Mouse (Mus musculus) olfactory bulb, adult 2 months (tissue): ENCODE data around the gene Ccdc103. TPM values are rescaled to one million over a fixed set of nuclear protein-coding genes. Genes with fewer than 3 reads are reported as not detected.

Experiments used
- H3K27ac ChIP-seq: fragments of 200-500 bp; 2 replicates; pipeline ENCODE4 v1.5.1; 2012; ENCODE audit warnings: low read depth, low read length; ENCODE audit not compliant: insufficient read depth
- H3K4me1 ChIP-seq: fragments of 200-500 bp; 2 replicates; pipeline ENCODE4 v1.6.1; 2012; ENCODE audit warnings: low read length; ENCODE audit not compliant: control insufficient read depth, insufficient read depth
- H3K4me3 ChIP-seq: fragments of 200-500 bp; 2 replicates; pipeline ENCODE4 v1.5.1; 2012; ENCODE audit warnings: mild to moderate bottlenecking, low read depth, low read length, moderate library complexity; ENCODE audit not compliant: insufficient read depth
- CTCF ChIP-seq: fragments of 200-500 bp; IDR thresholded peaks from 2 replicates; pipeline ENCODE4 v1.5.1; 2012; ENCODE audit warnings: low read depth, mild to moderate bottlenecking, low read length, moderate library complexity; ENCODE audit not compliant: insufficient read depth
- POLR2A ChIP-seq: fragments of 200-500 bp; IDR thresholded peaks from 2 replicates; pipeline ENCODE4 v1.6.1; 2012; ENCODE audit warnings: mild to moderate bottlenecking, low read depth, low read length, moderate library complexity; ENCODE audit not compliant: insufficient read depth
- WGBS: fragments of 180-500 bp; shearing (Covaris S2); methylation state at CpG from one replicate; pipeline ENCODE4 v1.1.7; 2018; 5-methylcytosine and 5-hydroxymethylcytosine counted together
- polyA plus RNA-seq: library from polyadenylated mRNA; stranded (reverse); fragments of >200 nt; gene quantifications from 2 replicates; pipeline ENCODE4 v1.2.4, GENCODE M21; 2012; ENCODE audit warnings: low replicate concordance; ENCODE audit not compliant: missing spikeins, insufficient read depth, insufficient read length

Ccdc103 gene
- not detected in 2 replicates for polyA plus RNA-seq

- TF ChIP-seq POLR2A (peak; percentile 84; the same call in 1 of the 2 replicates), CTCF (no peak)
- H3K4me1 ChIP-seq = peaks cover 13% of the 10 kb centered on the region
- under 1% methylated on average over 62 of the region's 62 CpGs for WGBS
- H3K27ac ChIP-seq = peak within 1 kb of the TSS; percentile 96
- H3K4me3 ChIP-seq = peak within 1 kb of the TSS; percentile 68
Observed at GRCm38 (mm10) chr11:102880585-102881313, at the start of gene Ccdc103, which contains the start of gene Eftud2. Ccdc103 (plus strand) TSS chr11:102881204. Eftud2 (minus strand) TSS chr11:102880985.

- no peak for TF ChIP-seq CTCF
- no peak for TF ChIP-seq POLR2A
- H3K4me1 ChIP-seq = no peaks in the 10 kb centered on the region; the same call in 1 of the 2 replicates
- no peak overlapping the region for H3K4me3 ChIP-seq
- no peak overlapping the region for H3K27ac ChIP-seq
- WGBS = 64% methylated on average over 18 of the region's 18 CpGs
Observed at GRCm38 (mm10) chr11:102832700-102833297, 48.2 kb upstream of the Ccdc103 start.

GRCm38 (mm10) chr11:102834219-102834618 is 46.8 kb upstream of the Ccdc103 start:
- Histone ChIP-seq H3K4me3 (no peak overlapping the region), H3K27ac (no peak overlapping the region), H3K4me1 (no peaks in the 10 kb centered on the region; the same call in 1 of the 2 replicates)
- 95% methylated on average over 10 of the region's 10 CpGs for WGBS
- TF ChIP-seq CTCF (no peak), POLR2A (no peak)

GRCm38 (mm10) chr11:102835549-102835948 is 45.5 kb upstream of the Ccdc103 start, which contains the start of gene Higd1b:
Higd1b (plus strand) TSS chr11:102835849.
- Histone ChIP-seq H3K4me3 (no peak within 1 kb of the TSS), H3K27ac (no peak within 1 kb of the TSS), H3K4me1 (no peaks in the 10 kb centered on the region; the same call in 1 of the 2 replicates)
- TF ChIP-seq CTCF (no peak), POLR2A (no peak)
- 82% methylated on average over 4 of the region's 4 CpGs for WGBS

GRCm38 (mm10) chr11:102836146-102836545 is 44.9 kb upstream of the Ccdc103 start:
- no peaks in the 10 kb centered on the region; the same call in 1 of the 2 replicates for H3K4me1 ChIP-seq
- TF ChIP-seq POLR2A = no peak
- TF ChIP-seq CTCF = no peak
- H3K27ac ChIP-seq = no peak overlapping the region
- WGBS = 94% methylated on average over 9 of the region's 9 CpGs
- no peak overlapping the region for H3K4me3 ChIP-seq

GRCm38 (mm10) chr11:102837385-102837784 is 43.6 kb upstream of the Ccdc103 start:
- no peak overlapping the region for H3K27ac ChIP-seq
- H3K4me3 ChIP-seq = no peak overlapping the region
- no peak for TF ChIP-seq POLR2A
- TF ChIP-seq CTCF = no peak
- 92% methylated on average over 1 of the region's 1 CpGs for WGBS
- H3K4me1 ChIP-seq = no peaks in the 10 kb centered on the region; the same call in 1 of the 2 replicates

- no peaks in the 10 kb centered on the region for H3K4me1 ChIP-seq
- no peak overlapping the region for H3K27ac ChIP-seq
- H3K4me3 ChIP-seq = no peak overlapping the region
- WGBS = 89% methylated on average over 2 of the region's 2 CpGs
- TF ChIP-seq POLR2A (no peak), CTCF (no peak)
Observed at GRCm38 (mm10) chr11:102838126-102838525, 42.9 kb upstream of the Ccdc103 start.

GRCm38 (mm10) chr11:102838616-102839150 is 42.3 kb upstream of the Ccdc103 start:
- TF ChIP-seq CTCF (no peak), POLR2A (no peak)
- no peaks in the 10 kb centered on the region for H3K4me1 ChIP-seq
- H3K4me3 ChIP-seq = no peak overlapping the region
- 80% methylated on average over 9 of the region's 9 CpGs for WGBS
- no peak overlapping the region for H3K27ac ChIP-seq

- Histone ChIP-seq H3K27ac (no peak overlapping the region), H3K4me3 (no peak overlapping the region), H3K4me1 (no peaks in the 10 kb centered on the region)
- TF ChIP-seq CTCF = no peak
- no peak for TF ChIP-seq POLR2A
- 89% methylated on average over 10 of the region's 10 CpGs for WGBS
Observed at GRCm38 (mm10) chr11:102845926-102846325, 35.1 kb upstream of the Ccdc103 start.
